Mouse (Mus musculus): Measurements from ENCODE around the gene Katnal1. TPM values are rescaled to one million over a fixed set of nuclear protein-coding genes. Genes with fewer than 3 reads are reported as not detected.
A peak's percentile ranks its signal among the peaks of the same experiment; 100 is the strongest.

The Katnal1 gene
- polyA plus RNA-seq, 2 experiments: 5.1 to 7.6 TPM

- no peak for TF ChIP-seq EP300 (IDR thresholded peaks at IDR 0.05; ENCODE audit: low read depth)
- no peak for TF ChIP-seq CTCF (IDR thresholded peaks at IDR 0.05; ENCODE audit: low read depth)
- Histone ChIP-seq H3K4me2 (ENCODE audit: low read depth) (no peak overlapping the region; the same call in 1 of the 2 replicates), H3K9ac (replicated peaks) (no peak overlapping the region; the same call in 1 of the 2 replicates), H3K27ac (peak overlapping the region; percentile 93), H3K4me1 (replicated peaks; ENCODE audit: control insufficient read depth in 2 of 2, insufficient read depth in 2 of 2, low read length in 1 of 2) (peaks cover 36 to 42% of the 10 kb centered on the region in 2 experiments), H3K4me3 (ENCODE audit: insufficient read depth in 1 of 2, low read depth in 2 of 2, low read length in 2 of 2) (no peak overlapping the region), H3K27me3 (ENCODE audit: control insufficient read depth, insufficient read depth, low read length) (no peaks in the 10 kb centered on the region), H3K36me3 (replicated peaks; ENCODE audit: control insufficient read depth, insufficient read depth, low read depth) (peaks cover 18% of the 10 kb centered on the region), H3K9me3 (ENCODE audit: control insufficient read depth, low read length) (no peaks in the 10 kb centered on the region)
- no peak for ATAC-seq (ENCODE audit: insufficient read depth)
- WGBS (ENCODE audit: insufficient replicate concordance): 86% methylated on average over 7 of the region's 7 CpGs
- DNase-seq (ENCODE audit: low read depth in 3 of 3, low spot score in 3 of 3): no peak
Observed at GRCm38 (mm10) chr5:148895833-148896232, 33.3 kb downstream of the Katnal1 start.

GRCm38 (mm10) chr5:148895034-148895433, 34.1 kb downstream of the Katnal1 start:
- Histone ChIP-seq H3K9ac (replicated peaks) (no peak overlapping the region), H3K4me1 (replicated peaks; ENCODE audit: control insufficient read depth in 2 of 2, insufficient read depth in 2 of 2, low read length in 1 of 2) (peaks cover 36 to 42% of the 10 kb centered on the region in 2 experiments), H3K27ac (no peak overlapping the region), H3K9me3 (ENCODE audit: control insufficient read depth, low read length) (no peaks in the 10 kb centered on the region), H3K27me3 (ENCODE audit: control insufficient read depth, insufficient read depth, low read length) (no peaks in the 10 kb centered on the region), H3K4me3 (ENCODE audit: insufficient read depth in 1 of 2, low read depth in 2 of 2, low read length in 2 of 2) (no peak overlapping the region), H3K36me3 (replicated peaks; ENCODE audit: control insufficient read depth, insufficient read depth, low read depth) (peaks cover 20% of the 10 kb centered on the region), H3K4me2 (ENCODE audit: low read depth) (no peak overlapping the region)
- TF ChIP-seq EP300 (IDR thresholded peaks at IDR 0.05; ENCODE audit: low read depth) (no peak), CTCF (IDR thresholded peaks at IDR 0.05; ENCODE audit: low read depth) (no peak)
- ATAC-seq (ENCODE audit: insufficient read depth) (no peak), DNase-seq (ENCODE audit: low read depth in 3 of 3, low spot score in 3 of 3) (no peak)
- WGBS (ENCODE audit: insufficient replicate concordance): 68% methylated on average over 5 of the region's 5 CpGs

GRCm38 (mm10) chr5:148890237-148890636, 38.9 kb downstream of the Katnal1 start:
- no peak overlapping the region for H3K9ac ChIP-seq (replicated peaks)
- peaks cover 24% of the 10 kb centered on the region for H3K36me3 ChIP-seq (replicated peaks; ENCODE audit: control insufficient read depth, insufficient read depth, low read depth)
- 75% methylated on average over 4 of the region's 4 CpGs for WGBS (ENCODE audit: insufficient replicate concordance)
- DNase-seq (ENCODE audit: low read depth in 3 of 3, low spot score in 3 of 3) (no peak), ATAC-seq (ENCODE audit: insufficient read depth) (no peak)
- no peak overlapping the region for H3K4me2 ChIP-seq (ENCODE audit: low read depth)
- no peak overlapping the region for H3K27ac ChIP-seq
- peaks cover 7 to 14% of the 10 kb centered on the region in 2 experiments for H3K4me1 ChIP-seq (replicated peaks; ENCODE audit: control insufficient read depth in 2 of 2, insufficient read depth in 2 of 2, low read length in 1 of 2)
- H3K9me3 ChIP-seq (ENCODE audit: control insufficient read depth, low read length): no peaks in the 10 kb centered on the region
- TF ChIP-seq EP300 (IDR thresholded peaks at IDR 0.05; ENCODE audit: low read depth) (peak; percentile 23; the same call in 1 of the 2 replicates), CTCF (IDR thresholded peaks at IDR 0.05; ENCODE audit: low read depth) (no peak)
- H3K27me3 ChIP-seq (ENCODE audit: control insufficient read depth, insufficient read depth, low read length): no peaks in the 10 kb centered on the region
- H3K4me3 ChIP-seq (ENCODE audit: insufficient read depth in 1 of 2, low read depth in 2 of 2, low read length in 2 of 2): no peak overlapping the region

GRCm38 (mm10) chr5:148888032-148888431, 41.1 kb downstream of the Katnal1 start:
- H3K27me3 ChIP-seq (ENCODE audit: control insufficient read depth, insufficient read depth, low read length): no peaks in the 10 kb centered on the region
- peaks cover 5 to 10% of the 10 kb centered on the region in 2 experiments; a peak in 3 of 4 replicates for H3K4me1 ChIP-seq (replicated peaks; ENCODE audit: control insufficient read depth in 2 of 2, insufficient read depth in 2 of 2, low read length in 1 of 2)
- DNase-seq (ENCODE audit: low read depth in 3 of 3, low spot score in 3 of 3): no peak
- WGBS (ENCODE audit: insufficient replicate concordance): 78% methylated on average over 6 of the region's 6 CpGs
- no peaks in the 10 kb centered on the region for H3K9me3 ChIP-seq (ENCODE audit: control insufficient read depth, low read length)
- no peak overlapping the region for H3K4me3 ChIP-seq (ENCODE audit: insufficient read depth in 1 of 2, low read depth in 2 of 2, low read length in 2 of 2)
- H3K27ac ChIP-seq: no peak overlapping the region
- no peak overlapping the region for H3K4me2 ChIP-seq (ENCODE audit: low read depth)
- peaks cover 16% of the 10 kb centered on the region for H3K36me3 ChIP-seq (replicated peaks; ENCODE audit: control insufficient read depth, insufficient read depth, low read depth)
- ATAC-seq (ENCODE audit: insufficient read depth): no peak
- TF ChIP-seq CTCF (IDR thresholded peaks at IDR 0.05; ENCODE audit: low read depth) (no peak), EP300 (IDR thresholded peaks at IDR 0.05; ENCODE audit: low read depth) (no peak)
- H3K9ac ChIP-seq (replicated peaks): no peak overlapping the region

- Histone ChIP-seq H3K4me2 (ENCODE audit: low read depth) (peak overlapping the region; percentile 71), H3K9me3 (ENCODE audit: control insufficient read depth, low read length) (no peaks in the 10 kb centered on the region), H3K27me3 (ENCODE audit: control insufficient read depth, insufficient read depth, low read length) (no peaks in the 10 kb centered on the region), H3K4me3 (ENCODE audit: insufficient read depth in 1 of 2, low read depth in 2 of 2, low read length in 2 of 2) (peak overlapping the region; percentile 43 to 48), H3K27ac (no peak overlapping the region), H3K36me3 (replicated peaks; ENCODE audit: control insufficient read depth, insufficient read depth, low read depth) (peaks cover 9% of the 10 kb centered on the region), H3K4me1 (replicated peaks; ENCODE audit: control insufficient read depth in 2 of 2, insufficient read depth in 2 of 2, low read length in 1 of 2) (peaks cover 5 to 10% of the 10 kb centered on the region in 2 experiments; a peak in 3 of 4 replicates), H3K9ac (replicated peaks) (peak overlapping the region; percentile 64)
- WGBS (ENCODE audit: insufficient replicate concordance): 20% methylated on average over 22 of the region's 22 CpGs
- peak; percentile 95 for ATAC-seq (ENCODE audit: insufficient read depth)
- TF ChIP-seq EP300 (IDR thresholded peaks at IDR 0.05; ENCODE audit: low read depth): no peak
- TF ChIP-seq CTCF (IDR thresholded peaks at IDR 0.05; ENCODE audit: low read depth): no peak
- peak; percentile 71 to 75 (median 71) for DNase-seq (ENCODE audit: low read depth in 3 of 3, low spot score in 3 of 3)
Observed at GRCm38 (mm10) chr5:148885821-148886609, 43.1 kb downstream of the Katnal1 start.
